Mouse (Mus musculus) kidney, adult 2 months (tissue): ENCODE data around the gene Akr1c6.

Source experiments
- CTCF ChIP-seq: fragments of 200-500 bp; conservative IDR thresholded peaks from 2 replicates; pipeline ENCODE4 v1.5.1; 2011; ENCODE audit warnings: low read depth, mild to moderate bottlenecking, control low read depth, low read length, moderate library complexity, mixed read lengths; ENCODE audit not compliant: insufficient read depth, insufficient read length
- POLR2A ChIP-seq: fragments of 200-500 bp; IDR thresholded peaks from one replicate; pipeline ENCODE4 v1.6.1; 2011; ENCODE audit warnings: low read depth, low read length, control low read depth

- TF ChIP-seq CTCF (no peak), POLR2A (no peak)
Observed at GRCm38 (mm10) chr13:4400831-4401230, 33.3 kb upstream of the Akr1c6 start.
